Mouse (Mus musculus) liver, embryonic 11.5 days (tissue): ENCODE data around the gene Relt. TPM values are rescaled to one million over a fixed set of nuclear protein-coding genes. Genes with fewer than 3 reads are reported as not detected.

Experiments
- ATAC-seq: fragments of 200-750 bp; cut with Nextera tagmentation; replicated peaks from 2 replicates; pipeline ENCODE4 v1.8.0; 2017; ENCODE audit warnings: moderate number of reproducible peaks, mild to moderate bottlenecking, moderate TSS enrichment, moderate library complexity; ENCODE audit not compliant: low FRiP score
- DNase-seq: peaks from one replicate; pipeline ENCODE4 v3.0.0-alpha.2; 2017; ENCODE audit warnings: low spot score
- H3K27ac ChIP-seq: fragments of 300-500 bp; sonication (generic); 2 replicates; pipeline ENCODE4 v1.5.1; 2014; ENCODE audit warnings: mild to moderate bottlenecking, low read depth, low read length, control low read depth
- H3K27me3 ChIP-seq: fragments of 300-500 bp; sonication (generic); replicated peaks from 2 replicates; pipeline ENCODE4 v1.6.1; 2014; ENCODE audit warnings: low read length, mixed read lengths; ENCODE audit not compliant: control insufficient read depth, insufficient read depth
- H3K36me3 ChIP-seq: fragments of 300-500 bp; sonication (generic); 2 replicates; pipeline ENCODE4 v1.6.1; 2014; ENCODE audit warnings: mild to moderate bottlenecking, low read length, moderate library complexity, mixed read lengths; ENCODE audit not compliant: control insufficient read depth, insufficient read depth
- H3K4me1 ChIP-seq: fragments of 300-500 bp; sonication (generic); replicated peaks from 2 replicates; pipeline ENCODE4 v1.6.1; 2014; ENCODE audit warnings: low read length, mixed read lengths; ENCODE audit not compliant: control insufficient read depth, insufficient read depth
- H3K4me2 ChIP-seq: fragments of 300-500 bp; sonication (generic); 2 replicates; pipeline ENCODE4 v1.6.1; 2014; ENCODE audit warnings: mild to moderate bottlenecking, control low read depth, moderate library complexity
- H3K4me3 ChIP-seq: fragments of 300-500 bp; sonication (generic); 2 replicates; pipeline ENCODE4 v1.5.1; 2014; ENCODE audit warnings: low read depth, low read length, control low read depth
- H3K9ac ChIP-seq: fragments of 300-500 bp; sonication (generic); 2 replicates; pipeline ENCODE4 v1.6.1; 2014; ENCODE audit warnings: low read depth, low read length, control low read depth
- H3K9me3 ChIP-seq: fragments of 300-500 bp; sonication (generic); 2 replicates; pipeline ENCODE4 v1.6.1; 2016; ENCODE audit warnings: low read length, inconsistent platforms, mixed read lengths; ENCODE audit not compliant: control insufficient read depth
- WGBS: fragments of 180-500 bp; shearing (Covaris S2); extraction: QIAGEN DNeasy Blood & Tissue Kit; methylation state at CpG from one replicate; pipeline ENCODE4 v1.1.7; 2014; 5-methylcytosine and 5-hydroxymethylcytosine counted together
- polyA plus RNA-seq: library from polyadenylated mRNA; unstranded; fragments of >200 nt; fragmentation: Nextera tagmentation; extraction: Ambion mirVana; gene quantifications from 2 replicates; pipeline ENCODE4 v1.2.1, GENCODE M21; 2014

Relt gene
- polyA plus RNA-seq, 1 experiment from 2014 or later, result 17.0 TPM

- peaks cover 6% of the 10 kb centered on the region; the same call in 1 of the 2 replicates for H3K4me1 ChIP-seq
- H3K9me3 ChIP-seq, result no peaks in the 10 kb centered on the region
- no peak overlapping the region for H3K9ac ChIP-seq
- no peak overlapping the region for H3K4me2 ChIP-seq
- ATAC-seq (no peak), DNase-seq (no peak)
- no peak overlapping the region for H3K4me3 ChIP-seq
- H3K27ac ChIP-seq, result no peak overlapping the region
- no peaks in the 10 kb centered on the region for H3K27me3 ChIP-seq
- H3K36me3 ChIP-seq, result no peaks in the 10 kb centered on the region
- WGBS, result 66% methylated on average over 5 of the region's 5 CpGs
Measured at GRCm38 (mm10) chr7:100904612-100905011, 41.4 kb upstream of the Relt start.

- Histone ChIP-seq H3K27ac (no peak overlapping the region), H3K9me3 (no peaks in the 10 kb centered on the region), H3K4me2 (no peak overlapping the region), H3K36me3 (no peaks in the 10 kb centered on the region), H3K4me1 (peaks cover 2% of the 10 kb centered on the region; the same call in 1 of the 2 replicates), H3K27me3 (no peaks in the 10 kb centered on the region), H3K4me3 (no peak overlapping the region), H3K9ac (no peak overlapping the region)
- ATAC-seq (no peak), DNase-seq (no peak)
- 72% methylated on average over 9 of the region's 9 CpGs for WGBS
Measured at GRCm38 (mm10) chr7:100902451-100903137, 39.3 kb upstream of the Relt start.

GRCm38 (mm10) chr7:100897828-100898227, 34.6 kb upstream of the Relt start:
- H3K27me3 ChIP-seq, result peaks cover 25% of the 10 kb centered on the region
- H3K4me1 ChIP-seq, result peaks cover 17% of the 10 kb centered on the region
- H3K27ac ChIP-seq, result no peak overlapping the region
- H3K4me3 ChIP-seq, result no peak overlapping the region
- no peaks in the 10 kb centered on the region; the same call in 1 of the 2 replicates for H3K36me3 ChIP-seq
- DNase-seq (no peak), ATAC-seq (no peak)
- no peak overlapping the region for H3K9ac ChIP-seq
- no peaks in the 10 kb centered on the region for H3K9me3 ChIP-seq
- 80% methylated on average over 5 of the region's 5 CpGs for WGBS
- H3K4me2 ChIP-seq, result no peak overlapping the region

- H3K4me1 ChIP-seq, result peaks cover 22% of the 10 kb centered on the region
- no peak overlapping the region for H3K27ac ChIP-seq
- ATAC-seq, result peak; percentile 29; the same call in 1 of the 2 replicates
- peak overlapping the region; percentile 89 for H3K4me2 ChIP-seq
- no peaks in the 10 kb centered on the region for H3K9me3 ChIP-seq
- H3K9ac ChIP-seq, result peak overlapping the region; percentile 57; the same call in 1 of the 2 replicates
- no peak for DNase-seq
- H3K4me3 ChIP-seq, result peak overlapping the region; percentile 55
- WGBS, result 5% methylated on average over 12 of the region's 12 CpGs
- peaks cover 1% of the 10 kb centered on the region; the same call in 1 of the 2 replicates for H3K36me3 ChIP-seq
- H3K27me3 ChIP-seq, result peaks cover 25% of the 10 kb centered on the region
Measured at GRCm38 (mm10) chr7:100894833-100895226, 31.6 kb upstream of the Relt start.

- ATAC-seq (peak; percentile 39; the same call in 1 of the 2 replicates), DNase-seq (no peak)
- Histone ChIP-seq H3K9ac (peak overlapping the region; percentile 57), H3K27me3 (peaks cover 25% of the 10 kb centered on the region), H3K4me3 (peak overlapping the region; percentile 55), H3K27ac (no peak overlapping the region), H3K9me3 (no peaks in the 10 kb centered on the region), H3K4me1 (peaks cover 22% of the 10 kb centered on the region), H3K36me3 (peaks cover 4% of the 10 kb centered on the region; the same call in 1 of the 2 replicates), H3K4me2 (peak overlapping the region; percentile 89)
- 6% methylated on average over 44 of the region's 53 CpGs for WGBS
Measured at GRCm38 (mm10) chr7:100894057-100894832, 31.0 kb upstream of the Relt start.

- DNase-seq (no peak), ATAC-seq (no peak)
- Histone ChIP-seq H3K27ac (no peak overlapping the region), H3K4me1 (peaks cover 22% of the 10 kb centered on the region), H3K9ac (no peak overlapping the region), H3K27me3 (peaks cover 25% of the 10 kb centered on the region), H3K9me3 (no peaks in the 10 kb centered on the region), H3K36me3 (peaks cover 4% of the 10 kb centered on the region; the same call in 1 of the 2 replicates), H3K4me3 (no peak overlapping the region), H3K4me2 (no peak overlapping the region)
- 74% methylated on average over 20 of the region's 20 CpGs for WGBS
Measured at GRCm38 (mm10) chr7:100893249-100894056, 30.2 kb upstream of the Relt start.

GRCm38 (mm10) chr7:100886535-100886934, 23.3 kb upstream of the Relt start:
- Histone ChIP-seq H3K4me3 (no peak overlapping the region), H3K27me3 (no peaks in the 10 kb centered on the region), H3K4me1 (no peaks in the 10 kb centered on the region), H3K36me3 (peaks cover 13% of the 10 kb centered on the region), H3K27ac (no peak overlapping the region), H3K4me2 (no peak overlapping the region), H3K9me3 (no peaks in the 10 kb centered on the region), H3K9ac (no peak overlapping the region)
- DNase-seq (no peak), ATAC-seq (no peak)
- 27% methylated on average over 3 of the region's 3 CpGs for WGBS

- no peak for DNase-seq
- Histone ChIP-seq H3K4me1 (peaks cover 3% of the 10 kb centered on the region; the same call in 1 of the 2 replicates), H3K9ac (no peak overlapping the region), H3K27me3 (no peaks in the 10 kb centered on the region), H3K4me2 (no peak overlapping the region), H3K4me3 (no peak overlapping the region), H3K36me3 (peaks cover 13% of the 10 kb centered on the region), H3K27ac (no peak overlapping the region), H3K9me3 (no peaks in the 10 kb centered on the region)
- no peak for ATAC-seq
- WGBS, result 85% methylated on average over 4 of the region's 4 CpGs
Measured at GRCm38 (mm10) chr7:100884460-100884859, 21.2 kb upstream of the Relt start.
